Mouse (Mus musculus) ES-Bruce4 (cell line): ENCODE measurements around the gene Gm128.

Experiments used
- CTCF ChIP-seq: IDR thresholded peaks from one replicate; pipeline ENCODE4 v1.8.1; 2011; ENCODE audit warnings: low read depth, low read length
- EP300 ChIP-seq: IDR thresholded peaks from 2 replicates; pipeline ENCODE4 v1.6.1; 2011; ENCODE audit warnings: low read depth, low read length; ENCODE audit not compliant: insufficient read depth

DNA sequence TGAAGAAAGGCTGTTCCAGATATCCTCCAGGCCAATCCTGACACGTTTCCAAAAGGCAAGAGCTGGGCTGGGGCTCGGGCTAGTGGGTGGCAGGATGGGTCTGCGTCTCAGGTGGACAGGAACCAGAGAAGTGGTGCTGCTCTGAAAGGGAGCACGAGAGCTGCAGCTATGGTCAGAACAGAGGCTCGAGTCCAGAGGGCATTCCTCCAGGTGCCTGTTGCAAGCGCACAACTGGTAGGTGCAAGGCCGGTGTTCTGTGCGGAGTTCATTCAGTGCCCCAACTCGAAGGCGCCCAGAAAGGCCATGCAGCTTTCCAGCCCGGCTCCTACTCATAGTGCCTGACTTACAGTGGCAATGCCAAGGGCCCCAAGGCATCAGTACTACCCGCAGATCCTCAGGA is 1.4 kb downstream of the Gm128 start:
- TF ChIP-seq CTCF = no peak
- TF ChIP-seq EP300 = no peak
